Mouse (Mus musculus) embryonic stem cell, embryonic (primary cell): Measurements from ENCODE around the gene Plxnb2.

Source experiments
- CTCF ChIA-PET, 4 experiments: fragments of 300-600 bp in 2 of 4; fragments of 350-600 bp in 2 of 4; sonication (Branson Sonifier 250); formaldehyde crosslinking; loops; one replicate each; lab custom pipeline; 2022; ENCODE audit warnings: inconsistent platforms in 2 of 4; lab: Charles Lee
- POLR2A ChIA-PET, 4 experiments: fragments of 300-600 bp in 2 of 4; fragments of 350-600 bp in 2 of 4; sonication (Branson Sonifier 250); formaldehyde crosslinking; loops; one replicate each; lab custom pipeline; 2022; ENCODE audit warnings: antibody characterized with exemption in 4 of 4, inconsistent platforms in 1 of 4; lab: Charles Lee

The Plxnb2 gene

GRCm38 (mm10) chr15:89180571-89181229 lies at the start of gene Plxnb2:
Plxnb2 (minus strand) TSS chr15:89180788.
- ChIA-PET POLR2A (interaction anchor here in 2 of 4 experiments (1.0 to 4.6 kb wide), 6 partner anchors 11 to 474 kb away, joined by 4 to 63 read pairs (median 32); partner anchors contain the start of gene Dennd6b (in 2 of the 2)), CTCF (interaction anchor here in 1 of 4 experiments (0.7 kb wide), 1 partner anchor 16 kb away, joined by 3 read pairs; no protein-coding TSS in a partner anchor)

GRCm38 (mm10) chr15:89215611-89216233 lies 35.1 kb upstream of the Plxnb2 start:
- ChIA-PET POLR2A (interaction anchor here in 1 of 4 experiments (0.5 to 1.2 kb wide), 8 partner anchors 9 to 508 kb away, joined by 3 to 4 read pairs (median 3); partner anchors contain the start of gene Dennd6b), CTCF (interaction anchor here in 2 of 4 experiments (0.8 to 1.0 kb wide), 2 partner anchors 30 to 87 kb away, joined by 3 read pairs; partner anchors contain the start of gene Hdac10 (in 1 of the 2))

- ChIA-PET POLR2A (interaction anchor here in 3 of 4 experiments (0.7 to 1.2 kb wide), 10 partner anchors 11 to 508 kb away, joined by 3 to 4 read pairs (median 3); partner anchors contain the start of genes Dennd6b (in 1 of the 3) and Hdac10 (in 1 of the 3)), CTCF (interaction anchor here in 2 of 4 experiments (0.6 to 1.0 kb wide), 3 partner anchors 14 to 87 kb away, joined by 3 to 4 read pairs (median 3); partner anchors contain the start of gene Hdac10 (in 1 of the 2))
Measured at GRCm38 (mm10) chr15:89214953-89215352, 34.4 kb upstream of the Plxnb2 start.

GRCm38 (mm10) chr15:89213517-89213916 lies 32.9 kb upstream of the Plxnb2 start:
- POLR2A ChIA-PET = interaction anchor here in 2 of 4 experiments (0.6 to 3.6 kb wide), 10 partner anchors 9 to 359 kb away, joined by 3 to 18 read pairs (median 4); partner anchors contain the start of genes Dennd6b (in 2 of the 2) and Plxnb2 (in 1 of the 2)
- CTCF ChIA-PET = interaction anchor here in 1 of 4 experiments (0.6 to 1.1 kb wide), 2 partner anchors 386 to 596 kb away, joined by 3 read pairs; no protein-coding TSS in a partner anchor

DNA sequence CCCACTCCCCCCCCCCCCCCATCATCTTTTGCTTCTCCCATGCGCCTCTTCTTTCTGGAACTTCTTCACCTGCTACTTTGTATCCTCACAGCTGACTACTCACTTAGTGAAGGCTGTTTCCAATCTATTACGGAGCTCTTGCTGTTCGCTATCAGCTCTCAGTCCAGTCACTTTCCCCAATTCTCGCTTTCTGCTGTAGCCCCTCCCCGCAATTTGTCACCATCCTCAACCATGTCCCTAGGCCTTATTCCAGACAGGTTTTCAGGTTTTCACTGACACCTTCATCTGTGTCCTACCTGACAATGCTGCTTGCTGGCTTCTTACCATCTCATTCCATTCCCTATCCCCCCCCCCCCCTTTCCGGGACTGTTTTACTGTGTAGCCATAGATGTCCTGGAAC lies 31.9 kb upstream of the Plxnb2 start:
- POLR2A ChIA-PET = interaction anchor here (0.6 to 3.6 kb wide), 22 partner anchors 8 to 1190 kb away, joined by 3 to 18 read pairs (median 4); partner anchors contain the start of genes Dennd6b (in 1 of the 4) and Pim3 (in 1 of the 4)
- CTCF ChIA-PET = interaction anchor here in 3 of 4 experiments (0.6 to 0.8 kb wide), 3 partner anchors 15 to 347 kb away, joined by 3 to 30 read pairs (median 7); no protein-coding TSS in a partner anchor

- POLR2A ChIA-PET = interaction anchor here (0.6 to 3.6 kb wide), 22 partner anchors 8 to 1191 kb away, joined by 3 to 18 read pairs (median 4); partner anchors contain the start of genes Dennd6b (in 2 of the 4), Pim3 (in 2 of the 4), Hdac10 (in 1 of the 4) and Sbf1 (in 1 of the 4)
- CTCF ChIA-PET = interaction anchor here (0.6 to 1.7 kb wide), 13 partner anchors 10 to 503 kb away, joined by 3 to 11 read pairs (median 4); partner anchors contain the start of genes Hdac10 (in 2 of the 4), C730034F03Rik (in 1 of the 4), Chkb (in 1 of the 4) and Dennd6b (in 1 of the 4)
Measured at GRCm38 (mm10) chr15:89211716-89212461, 31.3 kb upstream of the Plxnb2 start.

DNA sequence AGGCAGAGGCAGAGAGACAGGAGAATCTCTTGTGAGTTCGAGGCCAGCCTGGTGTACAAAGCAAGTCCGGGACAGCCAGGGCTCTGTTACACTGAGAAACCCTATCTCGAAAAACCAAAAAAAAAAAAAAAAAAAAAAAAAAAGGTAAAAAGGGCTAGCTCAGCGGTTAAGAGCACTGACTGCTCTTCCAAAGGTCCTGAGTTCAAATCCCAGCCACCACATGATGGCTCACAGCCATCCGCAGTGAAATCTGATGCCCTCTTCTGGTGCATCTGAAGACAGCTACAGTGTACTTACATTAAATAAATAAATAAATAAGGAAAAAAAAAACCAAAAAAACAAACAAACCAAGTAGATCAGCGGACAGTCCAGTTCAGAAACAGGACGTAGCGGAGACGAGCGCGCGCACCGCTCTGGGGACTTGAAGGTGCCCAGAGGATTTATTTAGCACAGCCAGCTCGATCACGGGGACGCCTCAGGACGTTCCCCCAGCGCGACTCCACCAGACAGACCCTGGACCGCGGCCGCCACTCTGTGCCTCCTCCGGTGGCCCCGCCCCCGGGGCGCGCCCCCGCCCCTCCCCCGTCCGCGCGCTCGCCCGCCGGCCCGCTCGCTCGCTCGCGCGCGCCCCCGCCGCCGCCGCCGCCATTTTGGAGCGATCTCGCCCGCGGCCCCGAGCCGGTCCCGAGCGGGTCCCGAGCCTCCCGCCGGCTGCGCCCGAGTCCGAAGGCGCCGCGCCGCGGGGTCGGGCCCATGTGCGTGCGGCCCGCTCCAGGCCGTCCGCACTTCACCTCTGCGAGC lies 30.5 kb upstream of the Plxnb2 start, which contains the start of gene Ppp6r2:
Gene Ppp6r2 (plus strand): TSS at position 639 of the 801 bp plus-strand sequence.
- CTCF ChIA-PET = interaction anchor here (0.6 to 3.3 kb wide), 37 partner anchors 10 to 1315 kb away, joined by 3 to 24 read pairs (median 4); partner anchors contain the start of genes Dennd6b (in 3 of the 4), Hdac10 (in 2 of the 4), Alg12 (in 1 of the 4) and C730034F03Rik (in 1 of the 4)
- POLR2A ChIA-PET = interaction anchor here (0.6 to 3.6 kb wide), 49 partner anchors 9 to 531 kb away, joined by 3 to 18 read pairs (median 3); partner anchors contain the start of genes Dennd6b (in 2 of the 4), Hdac10 (in 2 of the 4), Pim3 (in 2 of the 4) and C730034F03Rik (in 1 of the 4)

DNA sequence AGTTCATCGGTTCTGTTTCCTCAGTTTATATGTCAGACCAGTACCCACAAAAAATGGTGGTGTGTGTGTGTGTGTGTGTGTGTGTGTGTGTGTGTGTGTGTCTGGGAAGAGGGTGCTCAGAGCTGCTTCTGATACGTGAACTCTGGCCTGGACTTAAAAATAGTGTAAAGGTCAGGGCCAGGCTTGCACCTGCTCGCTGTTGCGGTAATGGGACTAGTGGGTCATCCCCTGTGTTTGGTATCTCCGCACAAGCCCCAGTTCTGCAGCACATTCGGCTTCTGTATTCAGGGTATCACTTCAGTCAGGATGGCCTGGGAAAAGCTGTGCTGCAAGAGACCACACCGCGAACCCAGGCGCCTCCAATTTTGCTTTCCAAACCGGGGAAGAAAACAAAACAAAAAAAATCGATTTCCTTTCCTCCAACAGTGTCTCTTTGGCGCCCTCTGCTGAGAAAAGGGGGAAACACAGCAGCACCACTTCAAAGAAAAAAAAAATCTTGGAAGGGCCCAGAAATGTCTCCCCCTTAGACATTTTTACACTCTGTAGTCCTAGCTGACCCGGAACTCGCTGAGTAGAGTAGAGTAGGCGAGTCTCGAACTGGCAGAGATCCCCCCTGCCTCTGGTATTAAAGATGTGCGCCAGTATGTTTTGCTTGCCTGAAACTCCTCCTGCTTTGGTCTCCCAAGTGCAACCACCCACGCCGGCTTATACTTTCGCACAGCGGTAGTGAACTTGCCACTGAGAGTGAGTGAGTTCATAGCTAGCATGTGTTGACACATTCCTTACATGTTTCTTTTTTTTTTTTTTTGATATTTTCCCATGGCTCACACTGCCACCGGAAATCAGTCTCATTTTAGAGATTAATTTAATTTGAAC lies 29.5 kb upstream of the Plxnb2 start:
- CTCF ChIA-PET = interaction anchor here in 3 of 4 experiments (0.5 to 3.3 kb wide), 28 partner anchors 9 to 383 kb away, joined by 3 to 14 read pairs (median 4); partner anchors contain the start of genes Dennd6b (in 3 of the 3), Hdac10 (in 3 of the 3), Sbf1 (in 2 of the 3) and Pim3 (in 1 of the 3)
- POLR2A ChIA-PET = interaction anchor here (0.6 to 3.6 kb wide), 39 partner anchors 9 to 501 kb away, joined by 3 to 18 read pairs (median 4); partner anchors contain the start of genes Dennd6b (in 2 of the 4), Hdac10 (in 2 of the 4), Pim3 (in 2 of the 4) and Adm2 (in 1 of the 4)

DNA sequence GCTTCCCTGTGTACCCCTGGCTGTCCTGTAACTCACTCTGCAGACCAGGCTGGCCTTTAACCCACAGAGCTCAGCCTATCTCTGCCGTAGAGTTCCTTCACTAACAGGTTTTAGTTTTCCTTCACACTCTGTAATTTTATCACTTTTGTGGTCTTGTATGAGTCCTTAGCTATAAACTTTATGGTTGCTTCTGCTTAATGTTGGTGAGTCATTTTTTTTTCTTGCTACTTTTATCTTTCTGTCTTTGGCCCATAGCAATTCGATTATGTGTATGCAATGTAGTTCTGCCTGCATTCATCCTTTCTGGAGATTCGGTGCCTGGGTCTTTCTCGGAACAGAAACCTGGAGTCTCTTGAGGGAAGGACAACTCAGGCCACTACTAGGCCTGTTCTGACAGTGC lies 26.9 kb upstream of the Plxnb2 start:
- ChIA-PET CTCF (interaction anchor here in 2 of 4 experiments (0.6 to 0.7 kb wide), 3 partner anchors 12 to 172 kb away, joined by 3 to 5 read pairs (median 3); partner anchors contain the start of genes Dennd6b (in 1 of the 2) and Odf3b (in 1 of the 2)), POLR2A (interaction anchor here in 3 of 4 experiments (0.6 to 2.0 kb wide), 4 partner anchors 9 to 339 kb away, joined by 3 to 9 read pairs (median 6); no protein-coding TSS in a partner anchor)

- ChIA-PET CTCF (interaction anchor here in 2 of 4 experiments (0.6 to 2.5 kb wide), 5 partner anchors 13 to 48 kb away, joined by 3 to 31 read pairs (median 5); partner anchors contain the start of gene Ppp6r2 (in 1 of the 2)), POLR2A (interaction anchor here in 3 of 4 experiments (1.5 to 3.5 kb wide), 6 partner anchors 13 to 473 kb away, joined by 4 to 17 read pairs (median 8); partner anchors contain the start of genes Ppp6r2 (in 1 of the 3) and Tubgcp6 (in 1 of the 3))
Measured at GRCm38 (mm10) chr15:89197056-89197455, 16.5 kb upstream of the Plxnb2 start.

DNA sequence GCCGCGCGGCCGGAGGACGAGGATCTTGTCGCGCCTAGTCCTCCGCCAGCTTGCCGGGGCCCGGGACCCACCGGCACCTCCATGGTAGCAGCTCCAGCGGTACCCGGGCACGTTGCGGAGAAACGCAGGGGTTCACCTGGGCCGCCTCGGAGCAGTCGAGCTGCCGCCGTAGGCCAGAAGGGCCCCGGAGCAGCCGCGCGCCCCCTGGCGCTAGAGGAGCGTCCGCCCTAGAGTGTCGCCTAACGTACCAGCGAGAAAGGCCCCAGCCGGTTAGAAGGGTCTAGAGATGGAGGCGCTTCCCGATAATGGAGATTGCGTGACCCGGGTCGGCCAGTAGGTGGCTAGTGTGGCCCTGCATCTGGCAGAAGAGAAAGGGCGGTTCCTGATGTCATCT lies 15.7 kb upstream of the Plxnb2 start, which contains the start of gene Dennd6b:
Gene Dennd6b (minus strand): TSS at position 184 of the 394 bp plus-strand sequence.
- ChIA-PET POLR2A (interaction anchor here in 3 of 4 experiments (0.7 to 3.5 kb wide), 40 partner anchors 8 to 487 kb away, joined by 3 to 50 read pairs (median 6); partner anchors contain the start of genes Hdac10 (in 2 of the 3), Ppp6r2 (in 2 of the 3), Tubgcp6 (in 2 of the 3) and Cpt1b (in 1 of the 3)), CTCF (interaction anchor here (0.6 to 2.5 kb wide), 44 partner anchors 9 to 444 kb away, joined by 3 to 31 read pairs (median 4); partner anchors contain the start of genes Hdac10 (in 2 of the 4), Ppp6r2 (in 2 of the 4), Sco2 (in 2 of the 4) and Tubgcp6 (in 2 of the 4))

- POLR2A ChIA-PET = interaction anchor here (0.5 to 3.5 kb wide), 49 partner anchors 9 to 487 kb away, joined by 3 to 50 read pairs (median 5); partner anchors contain the start of genes Hdac10 (in 2 of the 4), Ppp6r2 (in 2 of the 4), Tubgcp6 (in 2 of the 4) and Cpt1b (in 1 of the 4)
- CTCF ChIA-PET = interaction anchor here (0.6 to 2.5 kb wide), 50 partner anchors 8 to 443 kb away, joined by 3 to 31 read pairs (median 4); partner anchors contain the start of genes Hdac10 (in 2 of the 4), Ppp6r2 (in 2 of the 4), Sco2 (in 2 of the 4) and Tubgcp6 (in 2 of the 4)
Measured at GRCm38 (mm10) chr15:89195690-89196312, 15.2 kb upstream of the Plxnb2 start.

DNA sequence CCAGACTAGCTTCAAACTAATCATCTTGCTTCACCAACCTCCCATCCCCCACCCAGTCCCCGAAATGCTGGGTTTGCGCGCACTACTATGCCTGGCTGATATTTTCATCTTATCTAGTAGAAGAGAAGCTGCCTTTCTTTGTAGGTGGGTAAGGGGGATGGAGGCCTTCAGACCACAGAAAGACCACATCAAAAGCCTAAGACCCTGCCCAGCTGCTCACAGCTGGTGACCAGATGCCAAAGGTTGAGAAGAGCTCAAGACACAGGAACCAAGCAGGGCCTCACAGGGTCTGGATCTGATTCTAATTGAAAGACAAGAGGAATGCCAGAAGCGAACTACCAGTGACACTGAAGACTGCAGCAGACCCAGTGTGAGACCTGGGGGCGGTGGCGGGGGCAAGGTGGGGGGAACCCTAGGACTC lies 14.7 kb upstream of the Plxnb2 start:
- ChIA-PET POLR2A (interaction anchor here (0.5 to 3.5 kb wide), 40 partner anchors 9 to 486 kb away, joined by 3 to 50 read pairs (median 6); partner anchors contain the start of genes Ppp6r2 (in 2 of the 4), Cpt1b (in 1 of the 4), Hdac10 (in 1 of the 4) and Mapk11 (in 1 of the 4)), CTCF (interaction anchor here (0.9 to 2.5 kb wide), 22 partner anchors 8 to 430 kb away, joined by 3 to 31 read pairs (median 5); partner anchors contain the start of genes Ppp6r2 (in 2 of the 4), Tubgcp6 (in 2 of the 4), Hdac10 (in 1 of the 4) and Lmf2 (in 1 of the 4))
